Mouse (Mus musculus) thymus, postnatal 36 days (tissue): Measurements from ENCODE around the gene Mgat4d.
"Not testable (repeated sequence)": the region's sequence is repeated elsewhere in the genome, so short reads cannot be mapped to it uniquely, and the experiment has no call there.

Source experiments
- DNase-seq, 2 experiments: peaks; one replicate each; pipeline ENCODE4 v3.0.0; 2022; ENCODE audit warnings: mixed read lengths in 2 of 2

Mgat4d gene

GRCm38 (mm10) chr8:83392521-83392920 is 44.2 kb downstream of the Mgat4d start:
- DNase-seq: no peak

GRCm38 (mm10) chr8:83394325-83394724 is 46.1 kb downstream of the Mgat4d start:
- no peak for DNase-seq

- DNase-seq: no peak
Observed at GRCm38 (mm10) chr8:83396680-83397079, 48.4 kb downstream of the Mgat4d start.

- DNase-seq: no peak
Observed at GRCm38 (mm10) chr8:83397726-83398125, 49.5 kb downstream of the Mgat4d start.

- no peak for DNase-seq
Observed at GRCm38 (mm10) chr8:83405548-83405947, 57.3 kb downstream of the Mgat4d start.

GRCm38 (mm10) chr8:83406836-83407235 is 58.6 kb downstream of the Mgat4d start:
- DNase-seq: no peak

GRCm38 (mm10) chr8:83408496-83408895 is 60.2 kb downstream of the Mgat4d start:
- no peak for DNase-seq

- DNase-seq: no peak
Observed at GRCm38 (mm10) chr8:83416878-83417277, 68.6 kb downstream of the Mgat4d start.

GRCm38 (mm10) chr8:83417970-83418369 is 69.7 kb downstream of the Mgat4d start:
- DNase-seq: no peak

GRCm38 (mm10) chr8:83418805-83419516 is 70.7 kb downstream of the Mgat4d start:
- DNase-seq: no peak

- no peak for DNase-seq
Observed at GRCm38 (mm10) chr8:83421354-83421753, 73.1 kb downstream of the Mgat4d start.

GRCm38 (mm10) chr8:83423032-83423825 is 75.0 kb downstream of the Mgat4d start:
- DNase-seq: no peak

GRCm38 (mm10) chr8:83425202-83425601 is 76.9 kb downstream of the Mgat4d start:
- DNase-seq: no peak

GRCm38 (mm10) chr8:83426104-83426759 is 78.0 kb downstream of the Mgat4d start:
- DNase-seq: no peak

- DNase-seq: no peak
Observed at GRCm38 (mm10) chr8:83426949-83427348, 78.7 kb downstream of the Mgat4d start.

- DNase-seq: not testable (repeated sequence)
Observed at GRCm38 (mm10) chr8:83428621-83429020, 80.3 kb downstream of the Mgat4d start.

- DNase-seq: peak; percentile 10 to 21
Observed at GRCm38 (mm10) chr8:83429071-83429524, 80.8 kb downstream of the Mgat4d start.
